22 mouse cellular contexts compared by ENCODE assay signal in the genomic region with DNA sequence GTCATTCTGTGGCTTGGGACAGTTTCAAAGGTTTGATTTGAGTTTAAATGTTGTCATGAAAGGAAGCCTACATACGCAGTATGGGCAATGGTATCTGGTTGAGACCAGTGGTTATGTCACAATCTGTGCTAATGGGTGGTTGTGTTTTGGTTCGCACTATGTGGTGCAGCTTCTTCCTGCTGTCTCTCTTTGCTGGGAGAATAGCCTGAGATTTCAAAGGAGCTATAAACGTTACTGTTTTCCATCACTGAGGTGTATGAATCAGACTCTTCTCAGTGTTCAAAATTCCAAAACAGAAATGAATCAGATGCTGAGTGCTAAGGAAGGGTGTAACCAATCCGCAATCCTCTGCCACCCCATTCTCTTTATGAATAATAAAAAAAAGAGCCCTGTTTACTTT. TPM values are rescaled to one million over a fixed set of nuclear protein-coding genes. Genes with fewer than 3 reads are reported as not detected.
"Had no signal": no experiment of that assay in that cellular context is flagged by ENCODE, and none has a peak within 500 bp of the region (broad histone marks: within the 10 kb centered on the region; RNA-seq: fewer than 3 reads in every experiment).

No protein-coding gene starts in this region.

- H3K27me3 ChIP-seq: midbrain, embryonic 12.5 days; neural tube, embryonic 12.5 days; stomach, embryonic 15.5 days had no signal

- H3K27ac ChIP-seq: midbrain, embryonic 10.5 days; midbrain, embryonic 12.5 days; neural tube, embryonic 12.5 days; stomach, embryonic 15.5 days; stomach, postnatal 0 days had no signal

- H3K9me3 ChIP-seq: midbrain, embryonic 10.5 days; midbrain, embryonic 12.5 days; neural tube, embryonic 12.5 days; stomach, embryonic 15.5 days had no signal

- ATAC-seq: midbrain, embryonic 16.5 days had no signal

- H3K4me3 ChIP-seq: midbrain, embryonic 10.5 days; midbrain, embryonic 12.5 days; neural tube, embryonic 12.5 days; stomach, embryonic 15.5 days had no signal

- H3K4me2 ChIP-seq: lung, embryonic 14.5 days; midbrain, embryonic 12.5 days; neural tube, embryonic 12.5 days; stomach, embryonic 15.5 days had no signal

- H3K4me1 ChIP-seq: midbrain, embryonic 10.5 days; neural tube, embryonic 12.5 days; stomach, embryonic 15.5 days had no signal

- H3K36me3 ChIP-seq: midbrain, embryonic 10.5 days; midbrain, embryonic 12.5 days; neural tube, embryonic 12.5 days; stomach, embryonic 15.5 days had no signal

- DNase-seq: lung, adult 18-20 months; lung, embryonic 14.5 days; lung, postnatal 10 days; lung, postnatal 4 days; midbrain, embryonic 14.5 days; right cerebral cortex, postnatal 14 days; thymus, adult 2 months; thymus, postnatal 25 days had no signal

- H3K9ac ChIP-seq: lung, embryonic 14.5 days; midbrain, embryonic 12.5 days; neural tube, embryonic 12.5 days; stomach, embryonic 15.5 days had no signal

RNA-seq across cellular contexts. Expression of a gene that starts 49.1 kb away (rescaled TPM):
- total RNA-seq: megakaryocyte, adult 5-6 weeks; megakaryocyte-erythroid progenitor cell, adult 5-6 weeks; monocyte, adult 5-6 weeks; neutrophil, adult 5-6 weeks had no signal
- polyA plus RNA-seq: lung, embryonic 14.5 days; lung, embryonic 16.5 days; midbrain, embryonic 10.5 days; midbrain, embryonic 12.5 days; midbrain, embryonic 14.5 days; midbrain, embryonic 16.5 days; neural tube, embryonic 12.5 days; neural tube, embryonic 14.5 days; spleen, adult 2 months; stomach, embryonic 15.5 days; stomach, postnatal 0 days; testis, adult 2 months; thymus, adult 2 months had no signal
